Mouse (Mus musculus): ENCODE results near the gene Rpa2. TPM values are rescaled to one million over a fixed set of nuclear protein-coding genes. Genes with fewer than 3 reads are reported as not detected.
A peak's percentile ranks its signal among the peaks of the same experiment; 100 is the strongest.
"Not testable (repeated sequence)": the region's sequence is repeated elsewhere in the genome, so short reads cannot be mapped to it uniquely, and the experiment has no call there.

Gene Rpa2
- polyA plus RNA-seq, 1 experiment from 2014 or later: 32.1 TPM

DNA sequence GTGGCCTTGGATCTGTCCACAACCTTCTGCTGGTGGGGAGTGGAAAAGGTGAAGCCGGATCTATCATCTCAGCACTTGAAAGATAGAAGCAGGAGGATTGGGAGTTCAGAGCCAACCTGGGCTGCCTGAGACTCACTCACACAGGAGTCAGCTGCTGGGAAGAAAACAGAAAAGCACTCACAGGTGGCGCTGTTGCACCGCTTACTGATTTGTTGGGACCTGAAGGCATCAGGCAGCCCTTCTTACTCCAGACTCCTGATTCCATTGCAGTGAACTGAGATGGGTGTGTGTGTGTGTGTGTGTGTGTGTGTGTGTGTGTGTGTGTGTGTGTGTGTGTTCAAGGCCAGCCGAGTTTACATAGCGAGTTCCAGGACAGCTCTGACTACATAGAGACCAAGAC lies 8.6 kb downstream of the Rpa2 start:
- no peaks in the 10 kb centered on the region for H3K4me1 ChIP-seq (replicated peaks; ENCODE audit: control insufficient read depth, insufficient read depth)
- no peaks in the 10 kb centered on the region for H3K27me3 ChIP-seq (ENCODE audit: control insufficient read depth, insufficient read depth, low read length)
- H3K36me3 ChIP-seq (ENCODE audit: control insufficient read depth, insufficient read depth, low read length): peaks cover 38% of the 10 kb centered on the region
- H3K4me2 ChIP-seq (replicated peaks; ENCODE audit: low read depth): no peak overlapping the region
- no peaks in the 10 kb centered on the region for H3K9me3 ChIP-seq (ENCODE audit: control insufficient read depth, low read length)
- TF ChIP-seq EP300 (optimal IDR thresholded peaks at IDR 0.05): no peak
- TF ChIP-seq CTCF (IDR thresholded peaks at IDR 0.05; ENCODE audit: low read depth): peak; percentile 84
- DNase-seq (ENCODE audit: low spot score) (peak; percentile 85), ATAC-seq (ENCODE audit: low FRiP score, low TSS enrichment) (peak; percentile 57; the same call in 1 of the 2 replicates)
- H3K27ac ChIP-seq (replicated peaks): no peak overlapping the region
- whole genome bisulfite sequencing: 79% methylated on average over 5 of the region's 5 CpGs
- no peak overlapping the region for H3K4me3 ChIP-seq (ENCODE audit: low read depth, low read length)
- no peak overlapping the region for H3K9ac ChIP-seq (ENCODE audit: low read length)

- no peak for DNase-seq (ENCODE audit: low spot score)
Measured at GRCm38 (mm10) chr4:132778562-132779201, 10.6 kb downstream of the Rpa2 start.

GRCm38 (mm10) chr4:132780288-132780687 lies 12.2 kb downstream of the Rpa2 start:
- 80% methylated on average over 4 of the region's 4 CpGs for WGBS
- Histone ChIP-seq H3K36me3 (ENCODE audit: control insufficient read depth, insufficient read depth, low read length) (peaks cover 28% of the 10 kb centered on the region), H3K4me2 (replicated peaks; ENCODE audit: low read depth) (no peak overlapping the region), H3K27me3 (ENCODE audit: control insufficient read depth, insufficient read depth, low read length) (no peaks in the 10 kb centered on the region), H3K4me1 (replicated peaks; ENCODE audit: control insufficient read depth, insufficient read depth) (no peaks in the 10 kb centered on the region), H3K27ac (replicated peaks) (no peak overlapping the region), H3K9me3 (ENCODE audit: control insufficient read depth, low read length) (no peaks in the 10 kb centered on the region), H3K4me3 (ENCODE audit: low read depth, low read length) (no peak overlapping the region), H3K9ac (ENCODE audit: low read length) (no peak overlapping the region)
- DNase-seq (ENCODE audit: low spot score): no peak
- ATAC-seq (ENCODE audit: low FRiP score, low TSS enrichment): no peak
- TF ChIP-seq EP300 (optimal IDR thresholded peaks at IDR 0.05) (no peak), CTCF (IDR thresholded peaks at IDR 0.05; ENCODE audit: low read depth) (no peak)

More at GRCm38 (mm10) chr4:132778562-132779201, 10.6 kb downstream of the Rpa2 start:
- Histone ChIP-seq H3K4me1 (replicated peaks; ENCODE audit: control insufficient read depth, insufficient read depth) (no peaks in the 10 kb centered on the region), H3K36me3 (ENCODE audit: control insufficient read depth, insufficient read depth, low read length) (peaks cover 36% of the 10 kb centered on the region), H3K4me3 (ENCODE audit: low read depth, low read length) (no peak overlapping the region), H3K4me2 (replicated peaks; ENCODE audit: low read depth) (no peak overlapping the region), H3K9me3 (ENCODE audit: control insufficient read depth, low read length) (no peaks in the 10 kb centered on the region), H3K27me3 (ENCODE audit: control insufficient read depth, insufficient read depth, low read length) (no peaks in the 10 kb centered on the region), H3K27ac (replicated peaks) (no peak overlapping the region), H3K9ac (ENCODE audit: low read length) (no peak overlapping the region)
- no peak for ATAC-seq (ENCODE audit: low FRiP score, low TSS enrichment)
- WGBS: 89% methylated on average over 6 of the region's 6 CpGs
- TF ChIP-seq EP300 (optimal IDR thresholded peaks at IDR 0.05) (no peak), CTCF (IDR thresholded peaks at IDR 0.05; ENCODE audit: low read depth) (no peak)

DNA sequence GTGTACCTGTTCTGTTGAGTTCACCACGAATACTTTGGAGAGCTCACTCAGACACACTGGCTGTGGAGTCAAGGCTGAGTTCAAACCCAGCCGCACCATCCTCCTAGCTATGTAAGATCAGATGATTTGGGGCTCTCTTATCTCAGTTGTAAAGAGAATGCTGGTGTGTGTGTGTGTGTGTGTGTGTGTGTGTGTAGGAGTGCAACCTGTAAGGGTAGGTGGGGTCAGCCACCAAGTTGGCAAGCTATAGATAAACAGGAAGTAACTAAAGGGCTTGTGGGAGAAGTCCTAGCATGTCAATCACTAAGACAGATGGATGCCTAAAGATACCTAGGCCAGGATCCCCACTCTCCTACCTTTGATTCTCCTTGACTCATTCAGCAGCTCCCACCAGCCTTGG lies 15.6 kb downstream of the Rpa2 start:
- no peak for DNase-seq (ENCODE audit: low spot score)
- 76% methylated on average over 2 of the region's 2 CpGs for WGBS

GRCm38 (mm10) chr4:132785228-132785627 lies 17.1 kb downstream of the Rpa2 start:
- Histone ChIP-seq H3K4me2 (replicated peaks; ENCODE audit: low read depth) (no peak overlapping the region), H3K4me1 (replicated peaks; ENCODE audit: control insufficient read depth, insufficient read depth) (no peaks in the 10 kb centered on the region), H3K9me3 (ENCODE audit: control insufficient read depth, low read length) (no peaks in the 10 kb centered on the region), H3K27ac (replicated peaks) (no peak overlapping the region), H3K4me3 (ENCODE audit: low read depth, low read length) (no peak overlapping the region), H3K36me3 (ENCODE audit: control insufficient read depth, insufficient read depth, low read length) (no peaks in the 10 kb centered on the region), H3K27me3 (ENCODE audit: control insufficient read depth, insufficient read depth, low read length) (no peaks in the 10 kb centered on the region), H3K9ac (ENCODE audit: low read length) (no peak overlapping the region)
- TF ChIP-seq CTCF (IDR thresholded peaks at IDR 0.05; ENCODE audit: low read depth) (no peak), EP300 (optimal IDR thresholded peaks at IDR 0.05) (no peak)
- no peak for DNase-seq (ENCODE audit: low spot score)
- WGBS: 91% methylated on average over 13 of the region's 13 CpGs
- ATAC-seq (ENCODE audit: low FRiP score, low TSS enrichment): no peak

More for the DNA sequence above, 15.6 kb downstream of the Rpa2 start:
- ATAC-seq (ENCODE audit: low FRiP score, low TSS enrichment): no peak
- no peaks in the 10 kb centered on the region for H3K9me3 ChIP-seq (ENCODE audit: control insufficient read depth, low read length)
- TF ChIP-seq CTCF (IDR thresholded peaks at IDR 0.05; ENCODE audit: low read depth) (no peak), EP300 (optimal IDR thresholded peaks at IDR 0.05) (no peak)
- H3K36me3 ChIP-seq (ENCODE audit: control insufficient read depth, insufficient read depth, low read length): peaks cover 2% of the 10 kb centered on the region; the same call in 1 of the 2 replicates
- H3K4me3 ChIP-seq (ENCODE audit: low read depth, low read length): no peak overlapping the region
- H3K9ac ChIP-seq (ENCODE audit: low read length): no peak overlapping the region
- H3K27me3 ChIP-seq (ENCODE audit: control insufficient read depth, insufficient read depth, low read length): no peaks in the 10 kb centered on the region
- H3K4me2 ChIP-seq (replicated peaks; ENCODE audit: low read depth): no peak overlapping the region
- H3K27ac ChIP-seq (replicated peaks): no peak overlapping the region
- H3K4me1 ChIP-seq (replicated peaks; ENCODE audit: control insufficient read depth, insufficient read depth): no peaks in the 10 kb centered on the region

DNA sequence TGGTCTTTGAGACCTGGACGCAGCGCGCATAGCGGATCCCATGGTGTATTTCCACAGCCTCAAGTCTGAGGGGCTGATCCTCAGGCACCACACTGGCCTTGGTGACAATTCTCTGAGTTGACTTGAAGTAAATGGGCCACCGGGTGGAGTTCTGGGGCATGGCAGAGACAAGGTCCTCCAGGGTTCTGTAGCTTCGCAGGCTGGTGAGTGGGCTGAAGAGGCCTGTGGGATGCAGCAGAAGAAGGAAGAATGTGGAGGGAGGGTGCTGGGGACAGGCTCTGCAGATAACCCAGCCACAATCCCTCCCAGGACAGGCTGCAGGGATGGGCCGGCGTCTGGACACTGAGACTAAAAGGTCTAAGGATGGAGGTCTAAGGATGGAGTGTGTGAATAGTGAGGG lies 21.6 kb downstream of the Rpa2 start:
- Histone ChIP-seq H3K9ac (ENCODE audit: low read length) (no peak overlapping the region), H3K27me3 (ENCODE audit: control insufficient read depth, insufficient read depth, low read length) (no peaks in the 10 kb centered on the region), H3K9me3 (ENCODE audit: control insufficient read depth, low read length) (no peaks in the 10 kb centered on the region), H3K4me3 (ENCODE audit: low read depth, low read length) (no peak overlapping the region), H3K4me2 (replicated peaks; ENCODE audit: low read depth) (no peak overlapping the region), H3K4me1 (replicated peaks; ENCODE audit: control insufficient read depth, insufficient read depth) (no peaks in the 10 kb centered on the region), H3K27ac (replicated peaks) (no peak overlapping the region), H3K36me3 (ENCODE audit: control insufficient read depth, insufficient read depth, low read length) (no peaks in the 10 kb centered on the region)
- 85% methylated on average over 8 of the region's 8 CpGs for WGBS
- DNase-seq (ENCODE audit: low spot score): no peak
- no peak for ATAC-seq (ENCODE audit: low FRiP score, low TSS enrichment)
- TF ChIP-seq EP300 (optimal IDR thresholded peaks at IDR 0.05) (no peak), CTCF (IDR thresholded peaks at IDR 0.05; ENCODE audit: low read depth) (no peak)

- H3K36me3 ChIP-seq (ENCODE audit: control insufficient read depth, insufficient read depth, low read length); H3K27ac ChIP-seq (replicated peaks); H3K27me3 ChIP-seq (ENCODE audit: control insufficient read depth, insufficient read depth, low read length); H3K9ac ChIP-seq (ENCODE audit: low read length); ATAC-seq (ENCODE audit: low FRiP score, low TSS enrichment); DNase-seq (ENCODE audit: low spot score); H3K4me3 ChIP-seq (ENCODE audit: low read depth, low read length); H3K4me2 ChIP-seq (replicated peaks; ENCODE audit: low read depth); H3K4me1 ChIP-seq (replicated peaks; ENCODE audit: control insufficient read depth, insufficient read depth); H3K9me3 ChIP-seq (ENCODE audit: control insufficient read depth, low read length): not testable (repeated sequence)
- 74% methylated on average over 8 of the region's 9 CpGs for WGBS
Measured at GRCm38 (mm10) chr4:132793322-132794004, 25.3 kb downstream of the Rpa2 start.

All from stomach, postnatal 0 days (tissue).